Mouse (Mus musculus): Measurements from ENCODE around the gene Ncln. TPM values are rescaled to one million over a fixed set of nuclear protein-coding genes. Genes with fewer than 3 reads are reported as not detected.

Gene Ncln
- 154 TPM for polyA plus RNA-seq (2017; shearing (Covaris generic))

GRCm38 (mm10) chr10:81496264-81496901, at the start of gene Ncln:
Gene Ncln, minus strand, starts transcription at chr10:81496392.

GRCm38 (mm10) chr10:81545161-81545747, 49.1 kb upstream of the Ncln start, which contains the start of gene Gna11:
Gene Gna11, minus strand, starts transcription at chr10:81545190.

GRCm38 (mm10) chr10:81524051-81524605, 27.9 kb upstream of the Ncln start, which contains the start of gene Gna15:
Gene Gna15, minus strand, starts transcription at chr10:81524225.

GRCm38 (mm10) chr10:81500032-81500431, 3.8 kb upstream of the Ncln start, which contains the start of gene S1pr4:
Gene S1pr4, minus strand, starts transcription at chr10:81500132.

GRCm38 (mm10) chr10:81482533-81482889, 13.7 kb downstream of the Ncln start, which contains the start of gene Celf5:
Gene Celf5, minus strand, starts transcription at chr10:81482709.

GRCm38 (mm10) chr10:81455181-81455895, 40.9 kb downstream of the Ncln start, which contains the start of gene Nfic:
Gene Nfic, minus strand, starts transcription at chr10:81455635.

Other genes starting within 250 kb of the Ncln start
- gene Matk, start 243.5 kb downstream of the Ncln start, polyA plus RNA-seq (2017; shearing (Covaris generic)): 35.8 TPM
- gene Mrpl54, start 229.5 kb downstream of the Ncln start, polyA plus RNA-seq (2017; shearing (Covaris generic)): 119 TPM
- gene Apba3, start 229.4 kb downstream of the Ncln start, polyA plus RNA-seq (2017; shearing (Covaris generic)): 42.8 TPM
- 11.2 TPM for gene Tjp3, start 204.8 kb downstream of the Ncln start, polyA plus RNA-seq (2017; shearing (Covaris generic))
- 105 TPM for gene Pip5k1c, start 203.4 kb downstream of the Ncln start, polyA plus RNA-seq (2017; shearing (Covaris generic))
- gene Cactin, start 175.3 kb downstream of the Ncln start, polyA plus RNA-seq (2017; shearing (Covaris generic)): 70.7 TPM
- 43.5 TPM for gene Tbxa2r, start 167.7 kb downstream of the Ncln start, polyA plus RNA-seq (2017; shearing (Covaris generic))
- not detected for gene Gipc3, start 153.1 kb downstream of the Ncln start, polyA plus RNA-seq (2017; shearing (Covaris generic))
- 26.7 TPM for gene Hmg20b, start 145.9 kb downstream of the Ncln start, polyA plus RNA-seq (2017; shearing (Covaris generic))
- gene Mfsd12, start 138.9 kb downstream of the Ncln start, polyA plus RNA-seq (2017; shearing (Covaris generic)): 4.4 TPM
- gene 4930404N11Rik, start 130.6 kb downstream of the Ncln start, polyA plus RNA-seq (2017; shearing (Covaris generic)): 0.62 TPM
- gene Fzr1, start 117.9 kb downstream of the Ncln start, polyA plus RNA-seq (2017; shearing (Covaris generic)): 40.3 TPM
- 50.0 TPM for gene Dohh, start 112.0 kb downstream of the Ncln start, polyA plus RNA-seq (2017; shearing (Covaris generic))
- gene Gm48551, start 111.9 kb downstream of the Ncln start, polyA plus RNA-seq (2017; shearing (Covaris generic)): 2.8 TPM
- gene Gm48552, start 107.4 kb downstream of the Ncln start, polyA plus RNA-seq (2017; shearing (Covaris generic)): 0.90 TPM
- gene Smim24, start 103.3 kb downstream of the Ncln start, polyA plus RNA-seq (2017; shearing (Covaris generic)): 1.7 TPM
- 16.5 TPM for gene Nfic, start 40.8 kb downstream of the Ncln start, polyA plus RNA-seq (2017; shearing (Covaris generic))
- gene Celf5, start 13.7 kb downstream of the Ncln start, polyA plus RNA-seq (2017; shearing (Covaris generic)): not detected
- 94.7 TPM for gene S1pr4, start 3.7 kb upstream of the Ncln start, polyA plus RNA-seq (2017; shearing (Covaris generic))
- 3.3 TPM for gene Gna15, start 27.8 kb upstream of the Ncln start, polyA plus RNA-seq (2017; shearing (Covaris generic))
- gene Gna11, start 48.8 kb upstream of the Ncln start, polyA plus RNA-seq (2017; shearing (Covaris generic)): 9.7 TPM
- gene Aes, start 63.1 kb upstream of the Ncln start, polyA plus RNA-seq (2017; shearing (Covaris generic)): 989 TPM
- gene Tle2, start 78.2 kb upstream of the Ncln start, polyA plus RNA-seq (2017; shearing (Covaris generic)): 0.93 TPM
- 2.5 TPM for gene Tle6, start 104.7 kb upstream of the Ncln start, polyA plus RNA-seq (2017; shearing (Covaris generic))
- gene BC025920, start 109.9 kb upstream of the Ncln start, polyA plus RNA-seq (2017; shearing (Covaris generic)): 1.6 TPM
- gene Sirt6, start 131.4 kb upstream of the Ncln start, polyA plus RNA-seq (2017; shearing (Covaris generic)): 10.4 TPM
- gene Ankrd24, start 132.1 kb upstream of the Ncln start, polyA plus RNA-seq (2017; shearing (Covaris generic)): 2.6 TPM
- gene Gm10778, start 152.7 kb upstream of the Ncln start, polyA plus RNA-seq (2017; shearing (Covaris generic)): 2.4 TPM
- gene Zfp433, start 208.4 kb upstream of the Ncln start, polyA plus RNA-seq (2017; shearing (Covaris generic)): 15.6 TPM